Mouse (Mus musculus): Measurements from ENCODE around the gene Rpl18a. TPM values are rescaled to one million over a fixed set of nuclear protein-coding genes. Genes with fewer than 3 reads are reported as not detected.

The Rpl18a gene
- polyA plus RNA-seq, 1 experiment: 3,384 TPM

GRCm38 (mm10) chr8:70905463-70905830, 8.2 kb upstream of the Rpl18a start:
- Histone ChIP-seq H3K4me1 (ENCODE audit: control insufficient read depth, insufficient read depth, low read length) (peaks cover 11% of the 10 kb centered on the region; the same call in 1 of the 2 replicates), H3K4me3 (replicated peaks; ENCODE audit: extremely low read depth, low read depth, low read length) (peak overlapping the region; percentile 63)
- 7% methylated on average over 8 of the region's 8 CpGs for WGBS
- no peak for DNase-seq
- TF ChIP-seq CTCF (IDR thresholded peaks at IDR 0.05; ENCODE audit: insufficient read depth, low read length): no peak

DNA sequence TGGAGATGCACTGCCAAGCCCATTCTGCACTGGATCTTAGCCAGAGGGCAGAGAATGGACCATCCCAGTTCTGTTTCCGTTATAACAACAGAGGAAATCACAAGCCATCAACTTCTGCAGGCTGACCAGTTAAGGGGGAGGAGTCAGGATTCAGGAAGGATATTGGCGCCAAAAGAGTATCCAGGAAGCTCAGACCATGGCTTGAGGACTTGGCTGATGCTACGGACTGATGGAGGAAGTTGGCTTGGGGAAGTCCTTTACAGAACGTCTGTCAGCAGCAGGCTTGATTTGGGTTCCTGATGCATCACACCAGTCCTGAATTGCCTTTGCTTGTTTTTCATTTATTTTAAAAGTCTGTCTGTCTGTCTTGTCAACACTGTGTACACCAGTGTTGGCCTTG, 7.3 kb upstream of the Rpl18a start:
- 18% methylated on average over 4 of the region's 4 CpGs for WGBS
- no peak for DNase-seq
- Histone ChIP-seq H3K4me1 (ENCODE audit: control insufficient read depth, insufficient read depth, low read length) (peaks cover 11% of the 10 kb centered on the region; the same call in 1 of the 2 replicates), H3K4me3 (replicated peaks; ENCODE audit: extremely low read depth, low read depth, low read length) (no peak overlapping the region)
- TF ChIP-seq POLR2A (IDR thresholded peaks at IDR 0.05; ENCODE audit: borderline replicate concordance, extremely low read depth, low read depth, low read length): no peak
- no peak for TF ChIP-seq CTCF (IDR thresholded peaks at IDR 0.05; ENCODE audit: insufficient read depth, low read length)

GRCm38 (mm10) chr8:70903582-70903981, 6.4 kb upstream of the Rpl18a start:
- TF ChIP-seq POLR2A (IDR thresholded peaks at IDR 0.05; ENCODE audit: borderline replicate concordance, extremely low read depth, low read depth, low read length): no peak
- TF ChIP-seq CTCF (IDR thresholded peaks at IDR 0.05; ENCODE audit: insufficient read depth, low read length): no peak
- no peak for DNase-seq
- H3K4me1 ChIP-seq (ENCODE audit: control insufficient read depth, insufficient read depth, low read length): peaks cover 11% of the 10 kb centered on the region; the same call in 1 of the 2 replicates
- no peak overlapping the region for H3K4me3 ChIP-seq (replicated peaks; ENCODE audit: extremely low read depth, low read depth, low read length)

- TF ChIP-seq CTCF (IDR thresholded peaks at IDR 0.05; ENCODE audit: insufficient read depth, low read length) (no peak), POLR2A (IDR thresholded peaks at IDR 0.05; ENCODE audit: borderline replicate concordance, extremely low read depth, low read depth, low read length) (no peak)
- 46% methylated on average over 4 of the region's 4 CpGs for WGBS
- H3K4me3 ChIP-seq (replicated peaks; ENCODE audit: extremely low read depth, low read depth, low read length): no peak overlapping the region
- peaks cover 11% of the 10 kb centered on the region; the same call in 1 of the 2 replicates for H3K4me1 ChIP-seq (ENCODE audit: control insufficient read depth, insufficient read depth, low read length)
- no peak for DNase-seq
Measured at GRCm38 (mm10) chr8:70903112-70903511, 5.9 kb upstream of the Rpl18a start.

DNA sequence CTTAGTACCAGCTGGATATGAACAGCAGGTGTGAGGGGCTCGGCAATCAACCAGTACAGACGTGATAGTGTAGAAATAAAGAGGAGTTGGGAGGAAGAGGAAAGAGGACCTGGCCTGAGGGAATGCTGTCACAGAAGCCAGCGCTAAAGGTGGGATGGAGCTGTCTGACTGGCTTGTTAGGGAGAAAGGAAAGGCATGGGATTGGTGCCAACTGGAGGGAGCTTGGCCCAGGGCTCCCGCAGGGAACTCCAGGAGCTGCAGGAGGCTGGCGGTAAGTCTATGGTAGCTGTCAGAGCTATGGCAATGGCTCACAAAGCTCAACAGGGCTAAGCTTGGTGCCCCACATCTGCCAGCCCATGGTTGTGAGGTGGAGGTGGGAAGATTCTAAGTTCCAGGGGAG, 5.0 kb upstream of the Rpl18a start:
- 30% methylated on average over 5 of the region's 5 CpGs for WGBS
- no peak for DNase-seq
- TF ChIP-seq CTCF (IDR thresholded peaks at IDR 0.05; ENCODE audit: insufficient read depth, low read length): no peak
- TF ChIP-seq POLR2A (IDR thresholded peaks at IDR 0.05; ENCODE audit: borderline replicate concordance, extremely low read depth, low read depth, low read length): no peak
- Histone ChIP-seq H3K4me1 (ENCODE audit: control insufficient read depth, insufficient read depth, low read length) (peaks cover 11% of the 10 kb centered on the region; the same call in 1 of the 2 replicates), H3K4me3 (replicated peaks; ENCODE audit: extremely low read depth, low read depth, low read length) (no peak overlapping the region)

DNA sequence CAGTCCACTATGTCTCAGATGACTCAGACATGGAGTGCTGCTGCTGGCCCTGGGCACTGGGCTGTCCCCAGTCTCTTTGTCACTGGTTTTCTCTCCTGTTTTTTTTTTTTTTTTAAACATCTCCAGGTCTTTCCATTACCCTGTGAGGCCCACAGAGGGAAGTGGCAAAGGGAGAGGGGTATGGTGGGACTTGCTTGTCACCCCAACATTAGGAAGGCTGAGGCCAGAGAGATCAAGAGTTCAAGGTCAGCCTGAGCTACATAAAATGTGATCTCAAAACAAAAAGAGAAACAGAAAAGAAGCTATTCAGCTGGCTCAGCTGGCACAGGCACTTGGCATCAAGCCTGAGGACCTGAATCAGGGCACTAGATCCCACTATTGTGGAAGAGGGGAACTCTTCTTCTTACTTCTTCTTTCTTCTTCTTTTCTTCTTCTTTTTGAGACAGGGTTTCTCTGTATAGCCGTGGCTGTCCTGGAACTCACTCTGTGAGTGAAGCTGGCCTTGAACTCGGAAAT, 3.7 kb upstream of the Rpl18a start:
- no peak for DNase-seq
- H3K4me1 ChIP-seq (ENCODE audit: control insufficient read depth, insufficient read depth, low read length): peaks cover 9% of the 10 kb centered on the region
- 66% methylated on average over 2 of the region's 2 CpGs for WGBS
- no peak overlapping the region for H3K4me3 ChIP-seq (replicated peaks; ENCODE audit: extremely low read depth, low read depth, low read length)
- TF ChIP-seq POLR2A (IDR thresholded peaks at IDR 0.05; ENCODE audit: borderline replicate concordance, extremely low read depth, low read depth, low read length): no peak
- no peak for TF ChIP-seq CTCF (IDR thresholded peaks at IDR 0.05; ENCODE audit: insufficient read depth, low read length)

- peaks cover 4% of the 10 kb centered on the region for H3K4me1 ChIP-seq (ENCODE audit: control insufficient read depth, insufficient read depth, low read length)
- no peak for DNase-seq
- no peak for TF ChIP-seq POLR2A (IDR thresholded peaks at IDR 0.05; ENCODE audit: borderline replicate concordance, extremely low read depth, low read depth, low read length)
- no peak for TF ChIP-seq CTCF (IDR thresholded peaks at IDR 0.05; ENCODE audit: insufficient read depth, low read length)
- WGBS: 76% methylated on average over 2 of the region's 2 CpGs
- no peak overlapping the region for H3K4me3 ChIP-seq (replicated peaks; ENCODE audit: extremely low read depth, low read depth, low read length)
Measured at GRCm38 (mm10) chr8:70899226-70899625, 2.0 kb upstream of the Rpl18a start.

- no peak for TF ChIP-seq CTCF (IDR thresholded peaks at IDR 0.05; ENCODE audit: insufficient read depth, low read length)
- TF ChIP-seq POLR2A (IDR thresholded peaks at IDR 0.05; ENCODE audit: borderline replicate concordance, extremely low read depth, low read depth, low read length): no peak
- Histone ChIP-seq H3K4me3 (replicated peaks; ENCODE audit: extremely low read depth, low read depth, low read length) (no peak overlapping the region), H3K4me1 (ENCODE audit: control insufficient read depth, insufficient read depth, low read length) (peaks cover 3% of the 10 kb centered on the region)
- no peak for DNase-seq
- 38% methylated on average over 2 of the region's 2 CpGs for WGBS
Measured at GRCm38 (mm10) chr8:70898661-70899198, 1.5 kb upstream of the Rpl18a start.

DNA sequence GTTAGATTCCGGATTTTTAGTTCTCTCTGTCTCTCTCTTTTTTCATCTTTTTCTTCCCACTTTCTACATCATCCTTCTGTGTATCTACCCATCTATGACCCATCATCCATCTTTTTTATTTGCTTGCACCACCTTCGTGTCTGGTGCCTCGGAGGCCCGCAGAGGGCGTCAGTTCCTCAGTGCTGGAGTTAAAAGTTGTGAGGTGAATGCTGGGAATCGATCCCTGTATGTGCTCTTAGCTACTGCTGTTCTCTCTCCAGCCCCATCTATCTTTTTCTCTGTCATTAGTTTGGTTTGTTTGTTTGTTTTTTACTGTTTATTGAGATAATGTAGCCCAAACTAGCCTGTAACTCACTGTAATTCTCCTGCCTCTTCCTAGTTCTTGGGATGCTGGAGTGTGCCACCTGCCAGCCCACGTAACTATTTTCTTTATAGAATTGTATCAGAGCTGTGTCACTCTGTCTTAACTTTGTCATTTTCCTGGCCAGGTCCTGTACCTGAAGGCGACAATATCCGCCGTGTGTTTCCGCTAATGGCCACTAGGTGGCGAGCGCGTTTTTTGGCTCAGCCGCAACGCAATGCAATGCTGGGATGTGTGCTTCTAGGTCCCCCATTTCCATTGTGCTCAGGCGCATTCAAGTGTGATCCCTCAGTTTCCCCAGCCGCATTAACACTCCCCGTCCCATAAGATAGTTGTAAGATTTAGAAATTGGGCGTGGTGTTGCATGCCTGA, 635 bp upstream of the Rpl18a start:
- peak; percentile 84 for DNase-seq
- under 1% methylated on average over 20 of the region's 20 CpGs for WGBS
- H3K4me1 ChIP-seq (ENCODE audit: control insufficient read depth, insufficient read depth, low read length): peaks cover 3% of the 10 kb centered on the region
- TF ChIP-seq POLR2A (IDR thresholded peaks at IDR 0.05; ENCODE audit: borderline replicate concordance, extremely low read depth, low read depth, low read length) (no peak), CTCF (IDR thresholded peaks at IDR 0.05; ENCODE audit: insufficient read depth, low read length) (peak; percentile 97)
- H3K4me3 ChIP-seq (replicated peaks; ENCODE audit: extremely low read depth, low read depth, low read length): peak overlapping the region; percentile 84

All from lung, adult 2 months (tissue).